Mouse (Mus musculus) cortical plate, adult 2 months (tissue): ENCODE data around the gene Upk2.

Experiments used
- CTCF ChIP-seq: fragments of 200-500 bp; IDR thresholded peaks from 2 replicates; pipeline ENCODE4 v1.5.1; 2011; ENCODE audit warnings: mild to moderate bottlenecking, control low read depth, low read length; ENCODE audit not compliant: insufficient read depth; ENCODE audit errors: extremely low read depth
- POLR2A ChIP-seq: fragments of 200-500 bp; IDR thresholded peaks from 2 replicates; pipeline ENCODE4 v1.6.1; 2011; ENCODE audit warnings: mild to moderate bottlenecking, low read length, control low read depth; ENCODE audit not compliant: insufficient read depth; ENCODE audit errors: extremely low read depth

DNA sequence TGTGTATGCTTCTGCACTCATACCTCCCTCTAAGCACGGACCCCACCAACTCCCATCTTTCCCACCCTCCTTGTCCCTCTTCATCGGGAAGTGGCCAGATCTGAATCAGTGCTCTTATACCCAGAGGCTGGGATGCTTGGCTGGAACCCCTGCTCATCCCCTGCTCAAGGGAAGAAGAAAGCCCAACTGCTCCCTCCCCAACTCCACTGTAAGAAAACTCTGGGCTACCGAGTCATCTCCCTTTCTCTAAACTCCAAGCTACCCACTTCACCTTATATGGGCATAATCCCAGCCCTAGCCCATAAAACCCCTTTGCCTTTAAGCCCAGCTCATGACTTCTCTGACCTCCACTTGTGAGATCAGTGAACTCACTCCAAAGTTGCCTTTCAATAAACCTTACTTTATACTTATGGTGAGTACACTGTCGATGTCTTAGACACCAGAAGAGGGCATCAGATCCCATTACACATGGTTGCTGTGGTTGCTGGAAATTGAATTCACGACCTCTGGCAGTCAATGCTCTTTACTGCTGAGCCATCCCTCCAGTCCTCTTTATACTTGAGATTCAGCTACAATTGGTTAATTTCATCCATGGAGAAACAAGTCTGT, 22.1 kb downstream of the Upk2 start:
- TF ChIP-seq CTCF (no peak), POLR2A (no peak)
